Mouse (Mus musculus) small intestine, adult 2 months (tissue): Measurements from ENCODE around the gene Fsd1. TPM values are rescaled to one million over a fixed set of nuclear protein-coding genes. Genes with fewer than 3 reads are reported as not detected.
"Not testable (repeated sequence)": the region's sequence is repeated elsewhere in the genome, so short reads cannot be mapped to it uniquely, and the experiment has no call there.

Source experiments
- H3K27ac ChIP-seq: fragments of 200-500 bp; 2 replicates; pipeline ENCODE4 v1.5.1; 2012; ENCODE audit warnings: low read depth, low read length, control low read depth, inconsistent platforms; ENCODE audit not compliant: insufficient read depth
- H3K27me3 ChIP-seq: fragments of 200-500 bp; 2 replicates; pipeline ENCODE4 v1.6.1; 2012; ENCODE audit warnings: mild to moderate bottlenecking, moderate library complexity, low read length, inconsistent platforms; ENCODE audit not compliant: control insufficient read depth, insufficient read depth
- H3K36me3 ChIP-seq: fragments of 200-500 bp; 2 replicates; pipeline ENCODE4 v1.6.1; 2012; ENCODE audit warnings: mild to moderate bottlenecking, low read length, control low read depth, inconsistent platforms; ENCODE audit not compliant: control insufficient read depth, insufficient read depth
- H3K4me1 ChIP-seq: fragments of 200-500 bp; 2 replicates; pipeline ENCODE4 v1.6.1; 2012; ENCODE audit warnings: low read length, inconsistent platforms, mixed read lengths; ENCODE audit not compliant: control insufficient read depth, insufficient read depth, insufficient read length
- H3K4me3 ChIP-seq: fragments of 200-500 bp; 2 replicates; pipeline ENCODE4 v1.5.1; 2012; ENCODE audit warnings: low read depth, mild to moderate bottlenecking, control low read depth, inconsistent platforms, low read length, moderate library complexity
- CTCF ChIP-seq: fragments of 200-500 bp; IDR thresholded peaks from 2 replicates; pipeline ENCODE4 v1.5.1; 2012; ENCODE audit warnings: low read depth, mild to moderate bottlenecking, control low read depth, inconsistent platforms, low read length, moderate library complexity, mixed read lengths; ENCODE audit not compliant: insufficient replicate concordance, insufficient read length; ENCODE audit errors: extremely low read depth
- POLR2A ChIP-seq: fragments of 200-500 bp; IDR thresholded peaks from 2 replicates; pipeline ENCODE4 v1.6.1; 2012; ENCODE audit warnings: low read depth, mild to moderate bottlenecking, control low read depth, inconsistent platforms, low read length, moderate library complexity
- WGBS: fragments of 180-500 bp; shearing (Covaris S2); methylation state at CpG from one replicate; pipeline ENCODE4 v1.1.7; 2018; 5-methylcytosine and 5-hydroxymethylcytosine counted together
- polyA plus RNA-seq: library from polyadenylated mRNA; depleted of rRNA; stranded (reverse); fragments of >200 nt; gene quantifications from 2 replicates; pipeline ENCODE4 v1.2.3, GENCODE M21; 2012; rRNA removed

The Fsd1 gene
- 0.83 and 3.2 TPM in 2 replicates for polyA plus RNA-seq

DNA sequence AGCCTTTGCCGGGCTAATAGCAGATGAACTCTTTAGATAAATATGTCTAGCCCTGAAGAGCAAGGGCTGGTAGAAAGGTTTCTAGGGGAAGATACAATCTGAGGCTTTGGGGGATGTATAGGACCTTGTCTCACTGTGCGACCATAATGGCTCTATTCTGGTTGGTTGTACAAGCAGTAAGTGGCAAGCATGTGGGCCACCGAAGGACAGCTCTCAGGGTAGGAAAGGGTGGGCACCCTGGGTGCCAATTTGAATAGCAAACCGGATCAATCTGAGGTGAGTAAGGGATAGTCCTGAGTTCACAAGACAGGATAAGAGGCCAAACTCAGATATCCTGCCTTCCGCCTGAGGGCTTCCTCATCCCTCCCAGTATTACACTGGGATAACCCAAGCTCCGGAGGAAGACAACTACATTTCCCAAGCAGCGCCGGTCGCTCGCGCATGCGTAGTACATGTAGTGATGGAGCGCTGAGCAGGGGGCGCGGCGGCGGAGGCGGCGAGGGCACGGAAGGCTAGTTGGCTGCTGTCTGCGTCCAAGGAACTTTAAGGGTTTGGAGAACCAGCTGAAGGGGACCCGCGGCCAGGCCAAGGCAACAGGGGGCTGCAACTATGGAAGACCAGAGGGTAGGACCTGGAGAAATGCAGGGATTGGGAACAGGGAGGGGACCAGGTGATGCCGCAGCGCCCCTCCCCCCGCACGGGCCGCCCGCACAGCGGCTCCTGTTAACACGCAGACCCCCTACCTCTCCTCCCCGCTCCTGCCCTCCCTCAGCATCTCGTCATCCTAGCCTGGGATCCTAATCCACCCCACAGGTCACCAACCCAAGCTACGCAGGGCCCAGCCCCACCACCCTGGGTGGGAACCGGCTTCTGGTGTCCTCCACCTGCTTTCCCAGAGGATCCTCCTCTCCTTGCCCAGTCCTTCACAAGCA, at the start of gene Fsd1:
TSS of gene Fsd1 (plus strand) at position 480 of the 932 bp plus-strand sequence.
- 12% methylated on average over 33 of the region's 35 CpGs for WGBS
- Histone ChIP-seq H3K27me3 (peaks cover 3% of the 10 kb centered on the region; the same call in 1 of the 2 replicates), H3K4me1 (peaks cover 10% of the 10 kb centered on the region; the same call in 1 of the 2 replicates), H3K4me3 (peak within 1 kb of the TSS; percentile 34), H3K36me3 (no peaks in the 10 kb centered on the region), H3K27ac (no peak within 1 kb of the TSS)
- no peak for TF ChIP-seq POLR2A

DNA sequence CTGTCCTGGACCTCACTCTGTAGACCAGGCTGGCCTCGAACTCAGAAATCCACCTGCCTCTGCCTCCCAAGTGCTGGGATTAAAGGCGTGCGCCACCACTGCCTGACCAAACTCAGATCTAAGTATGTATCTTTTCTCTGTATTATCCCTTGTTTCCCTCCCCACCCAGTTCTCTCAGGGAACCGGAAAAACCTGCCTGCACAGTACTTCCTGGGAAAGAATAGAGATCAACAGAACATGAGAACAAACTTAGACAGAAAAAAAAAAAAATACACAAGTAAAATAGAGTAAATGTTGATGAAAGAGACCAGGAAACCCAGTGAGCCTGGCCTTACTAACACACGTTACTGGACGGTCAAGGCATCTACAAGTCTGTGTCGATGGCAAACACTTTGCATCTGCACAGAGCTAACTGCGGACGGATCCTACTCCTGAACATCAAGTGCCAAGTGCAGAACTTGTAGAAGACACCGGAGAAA, 41.9 kb upstream of the Fsd1 start:
- H3K27me3 ChIP-seq, H3K36me3 ChIP-seq, H3K4me1 ChIP-seq: not testable (repeated sequence)
- peak overlapping the region; percentile 96 for H3K27ac ChIP-seq
- H3K4me3 ChIP-seq = peak overlapping the region; percentile 63
- 12% methylated on average over 10 of the region's 10 CpGs for WGBS

DNA sequence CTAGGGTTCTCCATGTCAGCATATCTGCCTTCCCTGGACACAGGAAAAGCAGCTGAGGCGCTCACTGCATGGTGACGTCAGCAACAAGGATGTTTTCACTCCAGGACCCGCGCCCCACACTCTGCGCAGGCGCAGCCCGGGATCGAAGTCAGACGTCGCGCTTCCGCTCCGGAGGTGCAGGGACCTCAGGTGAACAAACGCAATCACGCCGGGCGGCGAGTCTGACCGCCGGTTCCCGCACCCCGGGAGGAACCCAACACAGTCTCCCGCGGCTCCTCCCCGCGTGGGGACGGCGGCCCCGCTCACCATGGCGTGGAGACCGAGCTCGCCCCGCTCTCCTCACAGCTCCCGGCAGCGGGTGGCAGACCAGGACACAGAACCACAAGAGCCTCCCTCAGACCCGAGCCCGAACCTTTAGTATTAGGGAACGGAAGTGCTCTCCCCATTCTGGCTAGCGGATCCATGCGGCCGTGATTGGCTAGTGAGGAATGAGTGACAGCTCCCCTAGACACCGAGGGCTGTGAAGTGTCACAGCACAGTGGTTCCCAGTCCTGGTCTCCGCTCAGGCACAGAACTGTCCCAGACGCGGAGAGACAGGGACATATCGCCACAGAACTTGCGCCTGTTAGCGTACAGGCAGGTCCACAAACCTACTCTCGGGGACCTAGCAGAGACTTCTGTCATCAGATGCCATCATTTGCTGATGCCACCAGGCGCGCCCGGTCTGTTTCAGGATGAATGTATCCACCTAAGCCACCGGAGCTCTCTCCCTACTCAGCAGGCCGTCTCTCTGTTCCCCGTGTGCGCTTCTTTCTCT, 41.2 kb upstream of the Fsd1 start:
- H3K4me3 ChIP-seq = peak overlapping the region; percentile 63
- H3K27ac ChIP-seq = peak overlapping the region; percentile 96
- not testable (repeated sequence) for H3K4me1 ChIP-seq, H3K36me3 ChIP-seq, H3K27me3 ChIP-seq
- under 1% methylated on average over 56 of the region's 56 CpGs for WGBS

DNA sequence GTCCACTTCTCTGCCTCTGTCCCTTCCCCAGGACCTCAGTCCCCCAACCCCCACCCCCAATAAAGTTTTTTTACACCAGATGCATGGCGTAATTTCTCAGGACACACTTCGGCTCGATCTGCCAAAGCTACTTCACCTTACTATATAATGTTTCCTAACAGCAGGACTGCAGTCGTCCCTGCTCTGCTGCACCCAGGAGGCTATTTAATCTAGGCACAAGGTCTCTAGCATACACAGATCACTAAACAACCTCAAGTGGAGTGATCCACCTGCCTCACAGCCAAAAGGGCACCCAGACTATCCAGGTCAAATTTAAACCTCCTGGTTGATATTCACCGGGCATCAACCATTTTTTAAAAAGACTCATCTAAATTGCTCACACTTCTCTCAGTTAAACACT, 40.6 kb upstream of the Fsd1 start:
- Histone ChIP-seq H3K36me3 (no peaks in the 10 kb centered on the region), H3K4me3 (peak overlapping the region; percentile 63), H3K27me3 (no peaks in the 10 kb centered on the region), H3K27ac (peak overlapping the region; percentile 96), H3K4me1 (no peaks in the 10 kb centered on the region)
- TF ChIP-seq POLR2A (no peak), CTCF (no peak)
- 10% methylated on average over 5 of the region's 5 CpGs for WGBS

DNA sequence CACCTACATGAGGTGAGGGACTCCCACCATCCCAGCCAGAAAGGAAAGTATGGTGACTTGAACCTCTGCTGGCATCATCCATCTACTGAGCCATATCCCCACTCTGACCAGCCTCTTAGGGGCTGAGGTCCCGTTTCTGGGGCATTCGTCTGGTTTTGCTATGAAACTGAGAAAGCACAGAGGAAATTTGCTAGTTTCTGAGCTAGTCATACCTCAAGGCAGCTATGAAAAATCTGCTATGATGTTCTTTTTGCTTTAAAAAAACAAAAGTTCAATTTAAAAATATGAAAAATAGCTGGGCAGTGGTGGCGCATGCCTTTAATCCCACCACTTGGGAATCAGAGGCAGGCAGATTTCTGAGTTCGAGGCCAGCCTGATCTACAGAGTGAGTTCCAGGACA, 37.7 kb upstream of the Fsd1 start:
- H3K36me3 ChIP-seq = no peaks in the 10 kb centered on the region
- no peak overlapping the region for H3K27ac ChIP-seq
- no peaks in the 10 kb centered on the region for H3K4me1 ChIP-seq
- WGBS = 85% methylated on average over 4 of the region's 4 CpGs
- TF ChIP-seq CTCF (no peak), POLR2A (no peak)
- no peaks in the 10 kb centered on the region for H3K27me3 ChIP-seq
- no peak overlapping the region for H3K4me3 ChIP-seq

DNA sequence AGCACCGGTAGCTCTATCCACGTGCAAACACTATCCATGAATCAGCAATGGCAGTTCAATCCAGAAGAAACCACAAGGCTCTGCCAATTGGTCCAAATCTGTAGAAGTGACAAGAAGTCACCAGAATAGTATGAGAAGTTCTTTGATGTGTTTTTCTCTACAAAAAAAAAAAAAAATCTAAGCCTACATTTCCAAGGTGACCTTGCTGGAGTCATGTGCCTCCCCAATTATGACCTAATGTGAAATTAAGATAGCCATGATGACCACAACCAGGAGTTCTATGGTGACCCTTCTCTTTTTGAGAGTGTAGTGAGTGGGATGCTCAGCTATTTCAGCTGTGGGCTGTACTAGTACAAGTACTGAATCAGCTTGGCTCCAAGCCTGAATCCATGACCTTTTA, 36.9 kb upstream of the Fsd1 start, which contains the start of gene Zfp119b:
TSS of gene Zfp119b (minus strand) at position 101 of the 400 bp plus-strand sequence.
- Histone ChIP-seq H3K4me1 (no peaks in the 10 kb centered on the region), H3K27me3 (no peaks in the 10 kb centered on the region), H3K36me3 (no peaks in the 10 kb centered on the region), H3K27ac (no peak within 1 kb of the TSS), H3K4me3 (no peak within 1 kb of the TSS)
- 83% methylated on average over 2 of the region's 2 CpGs for WGBS
- no peak for TF ChIP-seq CTCF
- TF ChIP-seq POLR2A = no peak

DNA sequence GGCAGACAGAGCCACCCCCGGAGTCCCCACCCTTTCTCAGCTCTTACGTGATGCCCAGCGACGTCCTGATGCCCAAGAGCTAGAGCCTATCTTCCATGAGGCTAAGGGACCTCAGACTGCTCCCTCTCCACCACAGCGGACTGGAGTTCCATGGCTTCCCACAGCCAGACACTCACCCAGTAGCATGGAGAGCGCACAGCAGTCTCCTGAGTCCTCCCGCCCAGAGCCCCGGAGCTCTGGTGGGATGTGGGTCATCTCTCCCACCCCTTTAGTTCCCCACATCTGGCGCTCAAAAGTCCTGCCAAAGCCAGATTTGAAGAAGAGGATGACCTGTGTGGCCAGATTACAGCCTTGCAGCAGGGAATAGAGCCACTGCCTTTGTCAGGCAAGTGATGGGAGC, 35.7 kb upstream of the Fsd1 start:
- no peaks in the 10 kb centered on the region for H3K36me3 ChIP-seq
- H3K4me3 ChIP-seq = no peak overlapping the region
- H3K27me3 ChIP-seq = no peaks in the 10 kb centered on the region
- TF ChIP-seq CTCF (no peak), POLR2A (no peak)
- no peaks in the 10 kb centered on the region for H3K4me1 ChIP-seq
- WGBS = 77% methylated on average over 9 of the region's 9 CpGs
- no peak overlapping the region for H3K27ac ChIP-seq
